Mouse (Mus musculus): ENCODE results near the gene Tmem181a.
"Not testable (repeated sequence)": the region's sequence is repeated elsewhere in the genome, so short reads cannot be mapped to it uniquely, and the experiment has no call there.

Gene Tmem181a

DNA sequence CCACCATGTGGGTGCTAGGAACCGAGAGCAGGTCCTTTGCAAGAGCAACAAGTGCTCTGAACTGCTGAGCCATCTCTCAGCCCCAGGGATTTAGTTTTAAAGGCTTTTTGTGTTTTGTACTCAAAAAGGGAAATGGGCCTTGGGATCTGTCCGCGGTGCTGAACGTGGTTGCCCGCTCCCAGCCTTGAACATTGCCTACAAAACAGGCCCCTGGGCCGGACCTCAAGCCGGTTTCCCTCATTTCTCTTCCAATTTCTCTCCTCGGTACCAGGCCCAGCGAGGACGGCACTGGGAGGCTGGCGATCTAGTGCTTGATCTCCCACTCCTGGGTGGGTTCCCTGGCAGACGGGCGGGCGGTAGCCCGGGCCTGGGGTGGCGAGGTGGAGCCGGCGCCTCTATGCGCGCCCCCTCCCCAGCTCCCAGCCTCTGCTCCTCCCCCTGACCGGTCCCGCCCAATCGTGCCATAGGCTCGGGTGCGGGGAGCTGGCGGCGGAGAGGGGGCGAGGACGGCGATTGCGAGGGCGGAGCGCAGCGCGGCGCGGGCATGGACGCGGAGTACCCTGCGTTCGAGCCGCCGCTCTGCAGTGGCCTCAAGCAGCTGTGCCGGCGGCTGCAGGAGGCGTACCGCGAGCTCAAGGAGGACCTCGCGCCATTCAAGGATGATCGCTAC lies at the start of gene Tmem181a:
Gene Tmem181a (plus strand): TSS at position 461 of the 670 bp plus-strand sequence.
- in situ Hi-C loops (cut with MboI; ENCODE audit: low sequenced_read_pairs) = not testable (repeated sequence)

DNA sequence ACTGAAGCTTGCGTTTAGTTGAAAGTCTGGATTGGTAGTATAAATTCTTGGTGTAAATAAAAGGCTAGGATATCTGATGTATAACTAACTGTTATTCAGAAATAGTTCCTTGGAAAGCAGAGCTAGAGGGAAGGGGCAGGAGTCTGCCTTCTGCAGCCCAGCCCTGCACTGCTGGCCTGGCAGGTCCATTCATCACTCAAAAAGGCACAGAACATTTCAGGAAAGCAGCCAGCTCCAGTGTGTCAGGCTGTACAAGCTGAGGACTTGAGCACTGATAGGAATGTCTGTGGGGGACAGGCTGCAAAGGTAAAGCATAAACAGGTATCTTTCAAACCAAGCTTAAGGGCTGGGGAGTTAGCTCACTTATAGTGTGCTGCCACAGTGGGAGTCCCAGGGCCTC lies 44.9 kb upstream of the Tmem181a start:
- in situ Hi-C loops (cut with MboI; ENCODE audit: low sequenced_read_pairs) = no loop called here

DNA sequence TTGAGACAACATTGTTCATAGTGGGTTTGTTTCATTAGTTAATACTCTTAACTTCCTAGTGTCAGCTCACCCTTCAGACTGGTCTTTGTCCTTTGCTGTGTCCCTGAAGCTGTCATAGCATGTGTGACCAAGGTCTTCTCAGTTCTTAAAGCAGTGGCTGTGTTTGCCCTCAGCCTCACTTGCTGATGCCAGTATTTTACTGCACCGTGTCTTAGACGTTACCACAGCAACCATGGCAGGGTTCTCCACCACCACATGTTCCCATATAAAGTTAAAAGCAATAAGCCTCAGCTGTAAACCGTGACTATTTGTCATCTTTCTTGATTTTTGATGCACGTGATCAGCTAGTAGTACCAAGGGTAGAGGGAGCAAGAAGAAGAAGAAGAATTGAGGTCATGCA lies 41.0 kb upstream of the Tmem181a start:
- in situ Hi-C loops (cut with MboI; ENCODE audit: low sequenced_read_pairs) = no loop called here

DNA sequence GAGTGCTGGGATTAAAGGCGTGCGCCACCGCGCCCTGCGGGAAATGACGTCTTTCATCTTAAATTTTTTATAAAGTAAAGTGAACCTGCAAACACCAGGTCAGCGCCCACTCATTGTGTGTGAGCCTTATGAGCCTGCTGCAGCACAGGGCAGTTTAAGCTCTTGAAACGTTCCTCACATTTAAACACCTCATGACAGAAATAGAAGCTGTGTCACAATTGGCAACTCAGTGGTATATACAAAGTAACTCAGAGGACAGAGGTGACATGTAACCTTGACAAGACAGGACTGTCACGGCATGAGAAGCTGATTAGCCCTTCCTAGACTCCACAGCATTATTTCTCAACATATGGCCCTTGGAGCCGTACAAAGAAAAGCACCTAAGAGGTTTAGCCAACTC lies 40.1 kb upstream of the Tmem181a start:
- in situ Hi-C loops (cut with MboI; ENCODE audit: low sequenced_read_pairs) = no loop called here

DNA sequence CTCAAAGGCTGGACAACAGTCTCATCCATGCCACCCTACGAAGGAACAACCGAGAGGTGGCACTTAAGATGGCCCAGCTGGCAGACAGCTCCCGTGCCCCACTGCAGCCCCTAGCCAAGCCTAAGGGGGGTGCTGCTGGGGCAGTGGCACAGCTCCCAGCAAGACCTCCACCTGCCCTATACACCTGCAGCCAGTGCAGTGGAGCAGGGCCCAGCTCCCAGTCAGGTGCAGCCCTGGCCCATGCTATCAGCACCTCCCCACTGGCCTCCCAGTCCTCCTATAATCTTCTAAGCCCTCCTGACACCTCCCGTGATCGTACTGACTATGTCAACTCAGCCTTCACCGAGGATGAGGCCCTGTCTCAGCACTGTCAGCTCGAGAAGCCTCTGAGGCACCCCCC lies 24.0 kb upstream of the Tmem181a start:
- in situ Hi-C loops (cut with MboI; ENCODE audit: low sequenced_read_pairs) = not testable (repeated sequence)

DNA sequence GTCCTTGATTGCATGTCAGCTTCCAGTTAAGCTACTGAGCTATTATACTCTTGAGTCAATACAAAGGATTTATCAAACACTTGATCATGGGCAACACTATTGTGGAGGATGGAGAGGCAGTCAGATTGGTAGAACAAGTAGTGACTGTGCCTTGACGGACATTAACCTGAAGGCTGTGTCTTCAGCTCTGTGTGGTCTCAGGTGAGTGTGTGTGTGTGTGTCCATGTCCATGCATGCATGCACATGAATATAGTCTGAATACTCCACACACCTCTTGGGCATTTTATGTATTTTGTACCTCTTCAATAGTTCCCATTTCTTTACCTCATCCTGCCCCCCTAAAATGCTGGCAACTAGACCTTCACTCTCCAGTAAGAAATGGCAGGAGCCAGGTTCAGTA lies 5.4 kb upstream of the Tmem181a start:
- in situ Hi-C loops (cut with MboI; ENCODE audit: low sequenced_read_pairs) = not testable (repeated sequence)

DNA sequence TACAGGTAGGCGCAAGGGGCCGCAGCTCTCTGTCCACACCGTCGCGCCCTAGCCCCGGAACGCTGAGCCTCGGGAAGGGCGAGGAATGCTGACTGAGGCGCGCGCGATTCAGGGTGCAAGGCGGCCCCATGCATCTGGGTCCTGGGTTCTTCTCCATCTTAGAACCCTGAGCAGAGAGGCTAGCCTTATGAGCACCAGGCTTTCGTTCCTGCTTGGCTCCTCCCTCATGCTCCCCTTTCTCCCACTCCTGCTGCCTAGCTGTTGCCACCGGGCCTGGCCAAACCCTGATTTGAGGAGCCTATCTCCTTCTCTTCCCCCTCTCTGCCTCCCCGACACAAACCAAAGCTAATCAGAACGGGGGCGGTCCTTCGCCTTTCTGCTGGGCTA lies 403 bp downstream of the Tmem181a start:
- in situ Hi-C loops (cut with MboI; ENCODE audit: low sequenced_read_pairs) = not testable (repeated sequence)

DNA sequence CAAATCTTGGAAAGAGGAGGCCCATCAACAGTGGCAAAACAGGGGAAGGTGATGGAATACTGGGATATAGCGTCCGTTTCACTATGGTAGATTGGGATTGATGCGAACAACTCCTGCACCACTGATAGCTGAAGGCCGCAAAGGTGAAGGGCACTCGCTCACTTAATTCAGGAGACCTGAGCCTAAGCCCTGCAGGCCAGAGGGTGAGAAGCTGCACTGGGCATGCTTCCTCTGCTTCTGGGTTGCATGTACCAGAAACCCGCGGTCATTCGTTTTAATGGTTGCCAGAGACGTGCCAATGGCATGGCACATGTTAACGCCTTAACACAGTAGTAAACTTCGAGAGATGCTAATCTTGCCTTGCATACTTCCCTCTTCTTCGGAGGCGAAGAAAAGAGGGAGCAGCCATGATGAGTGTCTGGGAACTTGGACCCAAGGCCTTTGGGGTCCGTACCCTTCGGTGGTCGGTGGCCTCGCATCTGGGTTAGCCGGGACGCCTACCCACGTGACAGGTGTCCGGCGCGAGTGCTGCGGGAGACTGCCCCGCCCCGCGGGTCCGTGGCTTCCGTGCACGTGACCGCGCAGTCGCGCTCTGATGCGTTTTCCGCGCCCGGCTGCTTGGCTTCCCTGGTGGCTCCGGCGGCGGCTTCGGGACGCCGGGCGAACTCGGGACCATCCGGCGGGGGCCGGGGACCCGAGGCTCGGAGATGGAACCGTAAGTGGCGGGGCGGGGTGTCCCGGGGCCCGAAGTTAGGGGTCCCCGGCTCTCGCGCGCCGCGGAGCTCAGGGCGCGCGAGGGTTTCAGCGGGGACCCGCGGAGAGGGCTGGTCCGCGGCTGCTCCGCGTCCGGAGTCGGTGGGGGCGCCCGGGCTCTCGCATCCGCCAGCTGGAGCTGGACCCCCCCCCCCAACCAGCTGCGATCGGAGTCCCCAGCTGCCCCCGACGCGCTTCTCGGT lies 13.5 kb downstream of the Tmem181a start:
- in situ Hi-C loops (cut with MboI; ENCODE audit: low sequenced_read_pairs) = not testable (repeated sequence)

DNA sequence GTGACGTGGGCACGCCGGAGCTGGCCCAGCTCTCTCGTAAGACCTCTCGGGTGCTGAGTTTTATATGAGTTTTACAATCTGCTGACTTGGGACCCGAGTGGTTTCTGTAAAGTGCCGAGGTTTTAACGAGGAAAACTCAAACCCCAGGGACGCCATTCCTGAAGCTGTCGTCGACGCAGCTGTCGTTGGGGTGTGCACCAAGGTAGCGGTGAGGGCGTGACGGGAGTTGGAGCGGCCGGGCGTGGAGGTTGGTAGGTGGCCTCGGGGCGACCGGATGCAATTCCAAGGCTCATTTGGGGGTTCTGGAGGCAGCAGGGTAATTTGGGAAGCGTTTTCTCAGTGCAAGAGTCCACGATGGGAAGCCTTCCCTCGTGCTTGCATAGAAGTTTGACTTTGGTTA lies 14.2 kb downstream of the Tmem181a start:
- in situ Hi-C loops (cut with MboI; ENCODE audit: low sequenced_read_pairs) = not testable (repeated sequence)

DNA sequence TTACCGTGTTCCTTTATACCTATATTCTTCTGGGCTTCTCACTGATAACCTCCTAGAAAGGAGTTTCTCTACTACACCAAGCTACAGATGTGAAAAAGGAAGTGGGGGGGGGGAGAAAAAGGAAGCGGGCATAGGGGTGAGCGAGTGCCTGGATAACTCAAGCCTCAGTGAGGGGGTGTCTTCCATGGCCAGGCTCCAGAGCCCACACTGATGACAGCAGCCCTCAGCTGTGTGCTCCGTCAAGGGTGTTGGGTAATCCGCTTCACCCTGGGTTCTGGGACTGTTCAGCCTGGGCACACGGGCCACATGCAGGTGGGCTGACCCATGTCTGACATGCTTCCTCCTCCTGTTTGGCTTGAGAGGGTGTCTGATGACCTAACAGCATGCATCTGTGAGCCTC lies 15.3 kb downstream of the Tmem181a start:
- in situ Hi-C loops (cut with MboI; ENCODE audit: low sequenced_read_pairs) = not testable (repeated sequence)

DNA sequence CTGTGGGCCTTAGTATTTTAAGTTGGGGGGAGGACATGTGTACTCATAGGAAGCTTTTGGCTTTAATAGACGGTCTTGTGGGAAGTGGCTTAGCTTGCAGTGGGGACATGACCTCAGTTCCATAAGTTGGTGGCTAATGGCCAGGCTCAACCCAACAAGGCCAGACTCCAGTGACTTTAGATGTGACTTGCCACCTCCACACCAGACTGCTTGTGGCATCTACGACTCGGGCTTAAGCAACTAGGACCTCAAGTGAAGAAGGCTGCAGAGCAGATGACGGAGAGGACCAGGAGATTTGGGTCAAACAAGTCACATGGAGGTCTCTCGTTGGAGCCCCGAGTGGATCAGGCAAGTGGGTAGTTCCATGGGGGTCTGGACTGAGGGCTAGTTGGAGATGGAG lies 18.0 kb downstream of the Tmem181a start:
- in situ Hi-C loops (cut with MboI; ENCODE audit: low sequenced_read_pairs) = not testable (repeated sequence)

DNA sequence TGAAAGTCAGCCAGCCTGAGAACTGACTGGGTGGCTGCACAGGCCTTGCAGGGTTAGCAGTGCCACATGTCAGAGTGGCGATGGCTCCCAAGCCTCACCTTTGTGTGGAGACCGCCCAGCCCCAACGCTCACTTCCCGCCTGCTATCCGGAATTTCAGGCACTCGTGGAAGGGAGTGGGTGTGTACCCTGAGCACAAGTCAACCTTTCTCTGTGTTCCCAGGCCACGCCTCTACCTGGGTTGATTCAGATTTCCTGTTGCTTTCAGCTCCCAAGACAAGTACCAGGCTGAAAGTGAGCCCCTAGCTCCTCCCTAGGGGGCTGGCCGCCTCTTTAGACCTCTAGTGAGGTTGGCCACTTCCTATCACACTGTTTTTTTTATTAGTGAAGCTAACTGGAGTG lies 22.5 kb downstream of the Tmem181a start:
- in situ Hi-C loops (cut with MboI; ENCODE audit: low sequenced_read_pairs) = not testable (repeated sequence)

DNA sequence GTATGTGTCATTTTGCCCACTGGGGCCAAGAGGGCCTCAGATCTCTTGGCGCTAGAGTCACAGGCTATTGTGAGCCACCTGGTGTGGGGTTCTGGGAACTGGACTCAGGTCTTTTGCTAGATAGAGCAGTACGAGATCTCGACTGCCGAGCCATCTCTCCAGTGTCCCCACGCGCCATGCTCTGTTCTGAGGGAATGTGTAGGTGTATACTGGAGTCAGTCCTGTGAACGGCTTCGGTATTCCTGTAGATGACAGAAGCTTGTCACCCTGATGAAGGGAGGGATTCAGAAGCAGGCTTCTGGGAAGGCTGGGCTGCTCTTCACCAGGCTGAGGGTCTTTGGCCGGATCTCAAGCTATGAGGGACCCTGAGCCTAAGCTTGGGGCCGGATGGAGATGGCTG lies 23.1 kb downstream of the Tmem181a start:
- in situ Hi-C loops (cut with MboI; ENCODE audit: low sequenced_read_pairs) = not testable (repeated sequence)

DNA sequence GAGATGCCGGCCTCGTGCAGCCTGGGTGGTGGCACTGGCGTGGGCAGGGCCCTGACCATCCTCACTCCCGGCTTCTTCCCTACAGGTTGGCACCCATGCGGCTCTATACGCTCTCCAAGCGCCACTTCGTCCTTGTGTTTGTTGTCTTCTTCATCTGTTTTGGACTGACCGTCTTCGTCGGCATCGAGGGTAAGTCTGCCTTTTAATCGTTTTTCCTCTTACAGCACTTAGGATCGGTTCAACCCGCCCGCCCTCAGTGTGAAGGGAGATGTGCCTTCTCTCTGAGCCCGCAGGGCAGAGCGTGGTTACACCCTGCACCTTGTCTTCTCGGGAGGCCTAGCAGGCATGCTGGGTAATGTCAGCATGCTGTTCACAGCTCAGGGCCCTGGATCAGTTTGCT lies 23.9 kb downstream of the Tmem181a start:
- in situ Hi-C loops (cut with MboI; ENCODE audit: low sequenced_read_pairs) = not testable (repeated sequence)

DNA sequence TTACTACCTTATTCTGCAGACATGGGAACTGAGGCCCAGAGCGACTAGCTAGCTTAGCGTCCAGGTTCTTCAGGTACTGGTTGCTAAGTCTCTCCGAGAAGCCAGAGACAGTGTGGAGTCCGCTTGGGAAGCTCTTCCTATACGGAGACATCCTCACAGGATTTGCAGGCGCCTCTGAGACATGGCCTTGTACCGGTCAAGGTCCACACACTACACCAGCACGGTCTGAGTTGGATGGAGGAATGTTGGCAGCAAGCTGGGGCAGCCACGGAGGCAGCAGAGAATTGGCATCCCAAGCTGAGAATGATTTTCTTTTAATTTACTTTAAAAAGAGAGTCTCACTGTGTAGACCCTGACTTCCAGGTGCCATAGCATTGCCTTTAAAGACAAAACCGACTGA lies 26.5 kb downstream of the Tmem181a start:
- in situ Hi-C loops (cut with MboI; ENCODE audit: low sequenced_read_pairs) = not testable (repeated sequence)

DNA sequence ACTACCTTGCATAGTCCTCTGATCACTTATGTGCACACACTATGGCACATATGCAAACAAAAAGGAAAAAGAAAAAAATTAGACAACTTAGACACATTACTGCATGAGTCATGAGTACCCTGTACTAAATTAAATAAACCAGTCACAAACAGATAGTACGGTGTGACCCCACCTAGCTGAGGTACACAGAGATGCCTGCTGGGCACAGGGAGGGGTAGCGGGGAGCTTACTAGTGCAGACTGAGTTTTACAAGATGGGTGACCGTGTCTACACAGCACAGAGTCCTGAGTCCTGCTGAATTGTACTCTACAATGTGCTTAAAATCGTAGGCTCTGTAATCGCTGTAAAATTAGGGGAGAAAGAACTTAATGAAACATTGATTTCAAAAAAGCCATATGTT lies 29.5 kb downstream of the Tmem181a start:
- in situ Hi-C loops (cut with MboI; ENCODE audit: low sequenced_read_pairs) = not testable (repeated sequence)

DNA sequence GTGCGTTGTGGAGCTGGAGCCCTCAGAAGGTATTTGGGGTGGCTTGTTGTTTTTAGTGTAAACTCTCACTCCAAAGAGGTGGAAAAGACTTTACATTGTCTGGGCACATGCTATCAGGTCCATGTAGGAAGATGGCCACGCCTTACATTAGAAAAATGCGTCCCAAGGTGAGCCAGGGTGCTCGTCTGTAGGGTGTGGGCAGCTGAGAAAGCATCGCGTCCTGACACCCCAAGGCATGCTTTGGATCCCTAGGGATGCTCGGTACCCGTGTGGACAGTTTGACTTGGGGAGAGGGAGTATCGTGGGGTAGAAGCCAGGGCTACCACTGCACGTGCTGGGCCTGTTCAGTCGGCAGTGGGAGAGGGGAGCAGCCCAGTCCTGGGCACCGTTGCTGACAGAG lies 32.4 kb downstream of the Tmem181a start:
- in situ Hi-C loops (cut with MboI; ENCODE audit: low sequenced_read_pairs) = not testable (repeated sequence)

DNA sequence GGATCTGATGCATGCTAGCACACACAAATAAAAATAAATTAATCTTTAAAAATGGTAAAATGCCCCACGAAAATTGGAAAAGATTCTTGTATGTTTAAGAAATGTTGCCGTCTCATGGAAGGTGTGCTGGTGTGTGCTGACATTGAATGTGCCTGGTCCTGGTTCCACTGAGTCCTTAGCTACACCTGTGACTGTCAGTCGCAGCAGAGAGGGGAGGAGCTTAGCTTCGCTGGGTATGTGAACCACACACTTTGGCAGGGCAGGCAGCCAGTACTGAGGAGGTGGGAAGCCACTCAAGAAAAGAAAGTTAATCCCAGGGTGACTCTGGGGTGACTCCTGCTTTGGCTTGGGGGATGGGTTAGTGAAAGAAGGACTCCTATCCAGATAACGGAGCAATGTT lies 37.2 kb downstream of the Tmem181a start:
- in situ Hi-C loops (cut with MboI; ENCODE audit: low sequenced_read_pairs) = not testable (repeated sequence)

DNA sequence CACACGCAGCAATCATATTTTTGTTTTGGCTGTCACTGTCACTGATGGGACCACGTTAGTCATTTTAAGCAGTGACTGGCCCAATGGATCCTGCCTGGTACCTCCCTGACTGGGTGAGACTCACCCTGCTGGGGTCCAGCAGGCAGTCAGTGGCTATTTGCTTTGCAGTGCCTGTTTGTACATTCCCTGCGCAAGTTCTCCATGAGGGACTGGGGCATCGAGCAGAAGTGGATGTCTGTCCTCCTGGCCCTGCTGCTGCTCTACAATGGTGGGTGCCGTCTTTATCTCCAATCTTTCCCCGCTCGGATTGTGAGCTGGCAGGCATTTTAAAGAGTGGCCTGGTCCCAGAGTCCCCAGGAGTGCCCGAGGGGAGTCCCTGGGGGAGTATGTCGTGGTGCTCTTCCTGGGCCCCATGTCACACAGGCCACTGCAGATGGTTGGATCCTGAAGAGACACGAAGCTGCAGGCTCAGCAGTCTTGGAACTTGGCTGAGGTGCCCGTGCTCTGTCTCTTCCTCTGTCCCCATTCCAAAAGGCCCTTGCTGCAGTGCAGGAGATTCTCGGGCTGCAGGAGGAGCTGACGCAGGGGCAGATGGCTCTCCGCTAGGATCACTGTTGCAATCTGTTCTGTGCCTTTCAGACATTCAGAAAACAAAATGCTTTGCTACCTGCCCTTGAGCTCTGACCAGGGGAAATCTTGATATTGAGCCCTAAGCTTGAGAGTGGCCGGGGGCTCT lies 40.6 kb downstream of the Tmem181a start:
- in situ Hi-C loops (cut with MboI; ENCODE audit: low sequenced_read_pairs) = not testable (repeated sequence)

DNA sequence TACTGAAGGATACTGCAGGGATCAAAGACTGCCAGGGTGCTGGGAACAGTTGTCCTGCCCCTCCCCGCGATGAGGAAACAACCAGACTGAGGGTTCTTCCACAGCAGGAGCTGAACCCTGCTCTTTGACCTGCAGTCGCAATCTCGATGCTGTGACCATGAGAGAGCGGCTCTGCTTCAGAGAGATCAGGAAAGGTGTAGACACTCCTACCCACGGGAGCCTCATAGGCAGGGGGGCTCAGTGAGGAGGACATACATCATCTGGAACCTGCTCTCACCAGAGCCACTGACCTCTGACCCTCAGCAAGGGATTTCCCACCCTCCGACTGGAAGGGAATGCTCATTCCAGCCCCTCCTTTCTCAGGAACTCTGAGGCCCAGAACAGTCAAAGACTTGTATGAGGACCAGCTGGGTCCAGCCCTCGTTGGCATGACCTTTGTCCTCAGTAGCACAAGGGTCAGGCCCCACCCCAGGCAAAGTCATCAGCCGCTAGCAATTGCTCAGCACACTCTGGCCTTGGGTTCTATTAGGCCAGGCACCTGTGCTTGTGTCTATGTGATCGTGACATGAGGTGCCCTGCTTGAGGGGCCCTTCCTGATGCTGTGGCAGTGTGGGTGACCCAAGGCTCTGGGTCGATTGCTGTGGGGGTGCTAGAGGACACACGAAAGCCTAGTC lies 43.7 kb downstream of the Tmem181a start:
- in situ Hi-C loops (cut with MboI; ENCODE audit: low sequenced_read_pairs) = not testable (repeated sequence)

DNA sequence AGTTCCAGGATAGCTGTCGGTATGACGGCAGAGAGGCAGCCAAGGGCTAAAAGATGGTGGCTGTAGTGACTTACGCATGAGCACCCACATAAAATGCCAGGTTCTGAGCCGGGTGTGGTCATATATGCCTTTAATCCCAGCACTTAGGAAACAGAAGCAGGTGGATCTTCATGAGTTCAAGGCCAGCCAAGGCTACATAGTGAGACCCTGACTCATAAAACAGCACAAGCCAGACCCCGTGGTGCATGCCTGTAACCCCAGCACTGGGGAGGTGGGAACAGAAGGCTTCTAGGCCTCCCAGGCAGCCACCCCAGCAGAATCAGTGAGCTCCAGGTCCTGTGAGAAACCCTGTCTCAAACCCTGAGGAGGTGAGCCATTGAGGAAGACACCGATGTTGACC lies 48.2 kb downstream of the Tmem181a start:
- in situ Hi-C loops (cut with MboI; ENCODE audit: low sequenced_read_pairs) = not testable (repeated sequence)

All from CH12F3 (cell line).